Mouse (Mus musculus) intestine, postnatal 0 days (tissue): Measurements from ENCODE around the gene Mrgprf. TPM values are rescaled to one million over a fixed set of nuclear protein-coding genes. Genes with fewer than 3 reads are reported as not detected.

Experiments used
- ATAC-seq: fragments of 200-750 bp; cut with Nextera tagmentation; 2 replicates; pipeline ENCODE4 v1.8.0; 2017; ENCODE audit warnings: mild to moderate bottlenecking, moderate TSS enrichment, moderate library complexity
- H3K27ac ChIP-seq: fragments of 300-500 bp; sonication (generic); 2 replicates; pipeline ENCODE4 v1.5.1; 2014; ENCODE audit warnings: mild to moderate bottlenecking, low read depth, low read length, moderate library complexity
- H3K27me3 ChIP-seq: fragments of 300-500 bp; sonication (generic); replicated peaks from 2 replicates; pipeline ENCODE4 v1.6.1; 2014; ENCODE audit warnings: low read length, mixed read lengths; ENCODE audit not compliant: control insufficient read depth, insufficient read depth
- H3K36me3 ChIP-seq: fragments of 300-500 bp; sonication (generic); 2 replicates; pipeline ENCODE4 v1.6.1; 2014; ENCODE audit warnings: mild to moderate bottlenecking, moderate library complexity; ENCODE audit not compliant: control insufficient read depth, insufficient read depth
- H3K4me1 ChIP-seq: fragments of 300-500 bp; sonication (generic); replicated peaks from 2 replicates; pipeline ENCODE4 v1.6.1; 2014; ENCODE audit warnings: antibody characterized with exemption, low read length, mixed read lengths; ENCODE audit not compliant: control insufficient read depth, insufficient read depth
- H3K4me2 ChIP-seq: fragments of 300-500 bp; sonication (generic); replicated peaks from 2 replicates; pipeline ENCODE4 v1.6.1; 2014; ENCODE audit warnings: low read depth, mild to moderate bottlenecking, moderate library complexity
- H3K4me3 ChIP-seq: fragments of 300-500 bp; sonication (generic); 2 replicates; pipeline ENCODE4 v1.5.1; 2014; ENCODE audit warnings: low read depth, low read length
- H3K9ac ChIP-seq: fragments of 300-500 bp; sonication (generic); 2 replicates; pipeline ENCODE4 v1.6.1; 2014; ENCODE audit warnings: mild to moderate bottlenecking, low read depth, low read length
- H3K9me3 ChIP-seq: fragments of 300-500 bp; sonication (generic); 2 replicates; pipeline ENCODE4 v1.6.1; 2016; ENCODE audit warnings: mixed run types; ENCODE audit not compliant: control insufficient read depth
- CTCF ChIP-seq: sonication (generic); IDR thresholded peaks from 2 replicates; pipeline ENCODE4 v1.5.1; 2016; ENCODE audit warnings: low read depth, mild to moderate bottlenecking, control low read depth, antibody characterized with exemption, moderate library complexity
- WGBS: fragments of 180-500 bp; shearing (Covaris S2); extraction: QIAGEN DNeasy Blood & Tissue Kit; methylation state at CpG from one replicate; pipeline ENCODE4 v1.1.7; 2014; 5-methylcytosine and 5-hydroxymethylcytosine counted together
- polyA plus RNA-seq: library from polyadenylated mRNA; unstranded; fragments of >200 nt; fragmentation: Nextera tagmentation; extraction: Ambion mirVana; gene quantifications from 2 replicates; pipeline ENCODE4 v1.2.1, GENCODE M21; 2015

Gene Mrgprf
- polyA plus RNA-seq, 1 experiment from 2014 or later = 3.5 TPM

GRCm38 (mm10) chr7:145284293-145284692 lies 16.3 kb upstream of the Mrgprf start:
- no peak overlapping the region; the same call in 1 of the 2 replicates for H3K9ac ChIP-seq
- 31% methylated on average over 3 of the region's 3 CpGs for WGBS
- H3K4me3 ChIP-seq = peak overlapping the region; percentile 56; the same call in 1 of the 2 replicates
- H3K9me3 ChIP-seq = no peaks in the 10 kb centered on the region
- H3K4me2 ChIP-seq = peak overlapping the region; percentile 70
- peaks cover 3% of the 10 kb centered on the region; the same call in 1 of the 2 replicates for H3K4me1 ChIP-seq
- TF ChIP-seq CTCF = no peak
- H3K27me3 ChIP-seq = no peaks in the 10 kb centered on the region
- peak overlapping the region; percentile 70 for H3K27ac ChIP-seq
- peaks cover 5% of the 10 kb centered on the region; the same call in 1 of the 2 replicates for H3K36me3 ChIP-seq
- peak; percentile 37 for ATAC-seq

- no peak overlapping the region for H3K27ac ChIP-seq
- H3K9ac ChIP-seq = no peak overlapping the region
- no peaks in the 10 kb centered on the region for H3K9me3 ChIP-seq
- H3K4me3 ChIP-seq = no peak overlapping the region
- TF ChIP-seq CTCF = no peak
- no peaks in the 10 kb centered on the region for H3K36me3 ChIP-seq
- H3K4me2 ChIP-seq = no peak overlapping the region
- no peaks in the 10 kb centered on the region for H3K27me3 ChIP-seq
- H3K4me1 ChIP-seq = peaks cover 3% of the 10 kb centered on the region; the same call in 1 of the 2 replicates
- ATAC-seq = no peak
- 71% methylated on average over 4 of the region's 4 CpGs for WGBS
Observed at GRCm38 (mm10) chr7:145285476-145285875, 15.2 kb upstream of the Mrgprf start.

- no peaks in the 10 kb centered on the region for H3K27me3 ChIP-seq
- H3K36me3 ChIP-seq = no peaks in the 10 kb centered on the region
- H3K4me1 ChIP-seq = peaks cover 3% of the 10 kb centered on the region; the same call in 1 of the 2 replicates
- TF ChIP-seq CTCF = no peak
- H3K9ac ChIP-seq = no peak overlapping the region
- 46% methylated on average over 6 of the region's 6 CpGs for whole genome bisulfite sequencing
- H3K4me2 ChIP-seq = no peak overlapping the region
- ATAC-seq = no peak
- H3K27ac ChIP-seq = no peak overlapping the region
- H3K9me3 ChIP-seq = no peaks in the 10 kb centered on the region
- H3K4me3 ChIP-seq = no peak overlapping the region
Observed at GRCm38 (mm10) chr7:145287410-145287809, 13.2 kb upstream of the Mrgprf start.

- no peak overlapping the region for H3K4me2 ChIP-seq
- no peak overlapping the region for H3K27ac ChIP-seq
- 39% methylated on average over 5 of the region's 5 CpGs for WGBS
- no peaks in the 10 kb centered on the region for H3K4me1 ChIP-seq
- peak; percentile 75 for TF ChIP-seq CTCF
- H3K9ac ChIP-seq = no peak overlapping the region
- no peak for ATAC-seq
- H3K36me3 ChIP-seq = no peaks in the 10 kb centered on the region
- H3K4me3 ChIP-seq = no peak overlapping the region
- H3K9me3 ChIP-seq = no peaks in the 10 kb centered on the region
- H3K27me3 ChIP-seq = no peaks in the 10 kb centered on the region
Observed at GRCm38 (mm10) chr7:145289302-145289701, 11.3 kb upstream of the Mrgprf start.

- Histone ChIP-seq H3K9me3 (no peaks in the 10 kb centered on the region), H3K36me3 (no peaks in the 10 kb centered on the region), H3K27me3 (no peaks in the 10 kb centered on the region), H3K9ac (no peak overlapping the region), H3K27ac (no peak overlapping the region), H3K4me3 (no peak overlapping the region), H3K4me2 (no peak overlapping the region), H3K4me1 (no peaks in the 10 kb centered on the region)
- TF ChIP-seq CTCF = no peak
- WGBS = 94% methylated on average over 2 of the region's 2 CpGs
- no peak for ATAC-seq
Observed at GRCm38 (mm10) chr7:145291847-145292246, 8.8 kb upstream of the Mrgprf start.

- Histone ChIP-seq H3K27me3 (no peaks in the 10 kb centered on the region), H3K9me3 (no peaks in the 10 kb centered on the region), H3K9ac (no peak overlapping the region), H3K4me3 (no peak overlapping the region), H3K27ac (no peak overlapping the region), H3K4me2 (no peak overlapping the region), H3K4me1 (no peaks in the 10 kb centered on the region), H3K36me3 (no peaks in the 10 kb centered on the region)
- no peak for TF ChIP-seq CTCF
- ATAC-seq = 0 out of 2 replicates have a peak, but pooled peaks have one; percentile 36
- 47% methylated on average over 2 of the region's 2 CpGs for WGBS
Observed at GRCm38 (mm10) chr7:145292726-145293125, 7.9 kb upstream of the Mrgprf start.

GRCm38 (mm10) chr7:145293859-145294258 lies 6.8 kb upstream of the Mrgprf start:
- TF ChIP-seq CTCF = peak; percentile 63
- Histone ChIP-seq H3K9ac (no peak overlapping the region), H3K27me3 (no peaks in the 10 kb centered on the region), H3K4me1 (no peaks in the 10 kb centered on the region), H3K4me3 (no peak overlapping the region), H3K4me2 (no peak overlapping the region), H3K27ac (no peak overlapping the region), H3K9me3 (no peaks in the 10 kb centered on the region), H3K36me3 (no peaks in the 10 kb centered on the region)
- WGBS = 41% methylated on average over 6 of the region's 6 CpGs
- no peak for ATAC-seq
